Mouse (Mus musculus): ENCODE results near the gene Prcc. TPM values are rescaled to one million over a fixed set of nuclear protein-coding genes. Genes with fewer than 3 reads are reported as not detected.

The Prcc gene
- 12.1 TPM for polyA plus RNA-seq (2017; shearing (Covaris generic))

DNA sequence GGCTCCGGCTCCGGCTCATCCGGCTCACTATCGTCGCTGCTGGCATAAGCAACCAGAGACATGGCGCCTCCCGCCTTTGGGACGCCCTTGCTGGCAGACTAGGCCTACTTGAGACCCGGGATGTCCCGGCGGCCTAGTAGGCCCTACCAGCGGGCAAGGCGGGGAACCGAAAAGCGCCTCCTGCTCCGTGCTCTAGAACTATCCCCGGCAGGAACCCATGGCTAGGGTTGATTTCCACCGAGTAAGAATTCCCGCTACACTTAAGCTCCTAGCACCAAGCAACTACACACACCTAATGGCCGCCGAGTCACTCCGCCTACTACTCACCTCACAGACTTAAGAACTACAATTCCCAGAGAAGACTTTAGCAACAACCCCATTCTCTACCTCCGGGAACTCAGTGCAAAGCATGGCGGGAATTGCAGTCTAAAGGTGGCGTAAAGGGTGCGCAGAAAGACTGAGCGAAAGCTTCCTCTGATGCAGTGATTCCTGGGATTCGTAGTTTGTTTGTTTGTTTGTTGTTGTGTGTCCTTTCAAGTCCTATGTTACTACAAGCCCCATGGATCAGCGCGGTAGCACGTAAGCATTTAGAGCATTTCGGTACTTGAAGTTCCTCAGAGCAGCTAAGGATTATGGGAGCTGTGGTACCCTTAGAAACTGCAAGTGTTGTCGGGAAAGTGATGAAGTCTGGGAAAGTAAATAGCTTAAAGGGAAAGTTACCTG lies at the start of gene Prcc:
Gene Prcc, minus strand, starts transcription at position 328 of the 723 bp plus-strand sequence.

DNA sequence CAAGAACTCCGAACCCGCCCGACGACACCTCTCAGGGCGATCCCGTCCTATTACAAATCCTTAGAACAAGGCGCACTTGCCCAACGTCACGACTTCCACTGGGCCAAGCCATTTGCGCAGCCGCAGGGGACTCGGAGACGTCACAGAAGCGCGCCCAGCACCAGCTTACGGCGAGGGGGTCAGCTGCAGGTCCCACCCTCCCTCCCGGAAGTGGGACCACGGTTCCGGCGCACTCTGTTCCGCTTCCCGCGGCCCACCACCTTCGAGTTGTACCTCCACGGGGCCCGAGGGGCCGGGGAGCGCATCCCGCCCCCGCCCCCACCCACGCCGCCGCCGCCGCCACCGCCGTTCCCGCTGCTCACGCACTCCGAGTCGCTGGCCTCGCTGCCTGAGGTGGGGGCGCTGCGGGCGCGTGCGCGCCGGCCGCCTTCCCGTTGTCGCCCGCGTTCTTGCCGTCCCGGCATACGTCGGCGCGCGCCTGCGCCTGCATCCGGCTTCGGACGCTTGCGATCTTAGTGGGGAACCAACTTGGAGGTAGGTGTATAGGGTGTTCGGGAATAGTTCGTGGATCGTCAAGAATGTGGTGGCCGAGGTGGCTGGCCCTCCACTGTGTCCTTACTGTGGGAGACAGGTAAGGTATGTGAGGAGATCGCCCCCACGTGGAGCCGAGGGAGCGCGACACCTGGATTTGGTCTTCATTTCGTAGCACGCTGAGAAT lies 44.8 kb upstream of the Prcc start, which contains the start of the genes Isg20l2 and Rrnad1:
Gene Isg20l2, plus strand, starts transcription at position 237 of the 718 bp plus-strand sequence.
Gene Rrnad1, minus strand, starts transcription at position 640 of the 718 bp plus-strand sequence.

DNA sequence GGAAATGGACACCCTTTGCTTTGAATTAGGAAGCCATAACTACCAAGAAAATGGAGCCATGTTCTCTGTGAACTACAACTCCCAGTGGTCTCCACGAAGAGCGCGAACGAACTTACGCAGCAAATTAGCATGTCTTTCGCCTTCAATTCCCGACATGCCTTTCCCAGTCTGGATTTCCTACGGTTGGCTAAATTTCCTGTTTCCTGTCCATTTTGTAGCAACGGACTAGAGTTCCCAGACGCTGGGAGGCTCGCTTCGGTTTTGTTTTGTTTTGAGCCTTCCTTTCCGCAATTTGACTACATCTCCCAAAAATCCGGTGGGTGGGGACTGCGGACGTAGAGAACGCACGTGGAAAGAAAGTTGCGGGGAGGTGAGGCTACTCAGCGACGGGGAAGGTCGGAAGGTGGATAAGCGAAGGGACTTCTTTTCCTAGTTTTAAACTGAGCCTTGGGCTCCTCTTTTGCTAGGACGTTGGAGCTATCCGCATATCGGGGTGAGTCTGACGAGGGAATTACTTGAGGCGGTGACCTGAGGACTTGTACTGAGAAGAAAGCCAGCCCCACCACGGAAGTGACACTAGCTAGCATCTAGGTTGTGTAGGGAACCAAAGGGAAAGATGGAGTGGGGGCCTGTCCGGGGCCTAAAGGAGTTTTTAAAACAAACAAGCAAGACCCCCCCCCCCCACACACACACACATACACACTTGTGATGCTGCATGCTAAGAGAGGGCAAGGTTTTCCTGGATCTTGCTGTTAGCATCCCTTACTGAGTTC lies 34.1 kb upstream of the Prcc start, which contains the start of gene Mrpl24:
Gene Mrpl24, plus strand, starts transcription at position 171 of the 773 bp plus-strand sequence.

DNA sequence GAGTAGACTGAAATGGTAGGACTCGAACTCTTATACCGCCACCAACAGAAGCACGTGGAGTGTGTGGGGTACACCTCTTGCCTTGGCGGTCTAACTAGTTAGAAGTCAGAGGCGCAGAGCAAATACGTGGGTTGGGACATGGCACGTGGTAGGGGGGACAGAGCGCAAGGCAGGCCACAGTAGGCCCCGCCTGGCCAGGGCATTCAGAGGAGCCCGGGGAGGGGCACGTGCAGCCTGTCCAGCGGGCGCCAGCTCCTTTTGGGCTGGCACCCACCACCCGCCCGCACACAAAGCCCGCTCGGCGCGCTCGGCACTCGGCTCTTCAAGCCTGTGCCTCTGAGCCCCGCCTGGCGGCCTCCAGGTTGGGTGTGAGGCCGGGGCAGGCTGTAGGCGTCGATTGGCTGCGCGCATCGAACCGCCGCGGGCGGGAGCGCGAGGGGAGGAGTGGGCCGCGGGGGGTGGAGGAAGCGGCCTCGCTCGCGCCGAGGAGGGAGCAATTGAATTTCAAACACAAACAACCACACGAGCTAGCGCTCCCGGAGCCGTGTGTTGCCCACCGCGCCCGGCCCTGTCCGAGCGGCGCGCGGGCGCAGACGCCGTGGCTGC lies 20.6 kb upstream of the Prcc start, which contains the start of gene Hdgf:
Gene Hdgf, plus strand, starts transcription at position 442 of the 606 bp plus-strand sequence.

DNA sequence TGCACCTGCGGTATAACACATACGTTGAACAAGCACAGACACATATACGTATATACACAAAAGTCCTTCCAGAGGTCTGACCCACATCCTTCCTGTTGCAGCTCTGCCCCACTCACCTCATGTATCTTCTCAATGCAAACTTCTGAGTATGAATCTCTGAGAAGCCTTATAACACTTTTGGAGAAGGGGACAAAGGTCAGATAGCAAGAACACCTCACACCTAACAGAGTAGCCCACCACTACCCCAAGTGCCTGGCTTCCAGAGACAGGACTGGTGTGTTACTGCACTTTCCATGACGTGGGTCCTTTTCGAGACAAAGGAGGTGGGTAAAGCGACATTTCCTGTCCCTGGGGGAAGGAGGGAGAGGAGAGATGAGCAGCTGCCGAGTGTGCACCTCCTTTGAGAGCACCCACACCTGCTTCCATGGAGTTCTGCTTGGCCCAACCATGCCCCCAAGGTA lies 38.7 kb downstream of the Prcc start, which contains the start of gene Sh2d2a:
Gene Sh2d2a, plus strand, starts transcription at position 106 of the 461 bp plus-strand sequence.

DNA sequence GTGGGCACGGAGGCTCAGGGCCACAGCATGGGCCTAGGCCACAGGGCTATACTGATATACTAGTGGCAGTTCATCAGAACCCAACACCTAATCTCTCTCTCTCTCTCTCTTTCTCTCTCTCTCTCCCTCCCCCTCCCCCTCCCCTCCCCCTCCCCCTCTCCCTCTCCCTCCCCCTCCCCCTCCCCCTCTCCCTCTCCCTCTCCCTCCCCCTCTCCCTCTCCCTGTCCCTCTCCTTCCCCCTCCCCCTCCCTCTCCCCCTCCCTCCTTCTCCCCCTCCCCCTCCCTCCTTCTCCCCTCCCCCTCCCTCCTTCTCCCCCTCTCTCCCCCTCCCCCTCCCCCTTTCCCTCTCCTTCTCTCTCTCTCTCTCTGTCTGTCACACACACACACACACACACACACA lies 61.2 kb downstream of the Prcc start, which contains the start of gene Pear1:
Gene Pear1, minus strand, starts transcription at position 101 of the 400 bp plus-strand sequence.

Other genes with a start within 250 kb of the Prcc start
- 0.62 TPM for gene Lrrc71, start 137.0 kb downstream of the Prcc start, polyA plus RNA-seq (2017; shearing (Covaris generic))
- gene Ntrk1, start 90.4 kb downstream of the Prcc start, polyA plus RNA-seq (2017; shearing (Covaris generic)), result not detected
- gene Insrr, start 88.7 kb downstream of the Prcc start, polyA plus RNA-seq (2017; shearing (Covaris generic)), result 0.71 TPM
- 122 TPM for gene Pear1, start 61.3 kb downstream of the Prcc start, polyA plus RNA-seq (2017; shearing (Covaris generic))
- gene Sh2d2a, start 38.9 kb downstream of the Prcc start, polyA plus RNA-seq (2017; shearing (Covaris generic)), result 329 TPM
- gene Hdgf, start 20.7 kb upstream of the Prcc start, polyA plus RNA-seq (2017; shearing (Covaris generic)), result 31.6 TPM
- gene Mrpl24, start 33.9 kb upstream of the Prcc start, polyA plus RNA-seq (2017; shearing (Covaris generic)), result 147 TPM
- 8.2 TPM for gene Isg20l2, start 44.7 kb upstream of the Prcc start, polyA plus RNA-seq (2017; shearing (Covaris generic))
- gene Rrnad1, start 45.1 kb upstream of the Prcc start, polyA plus RNA-seq (2017; shearing (Covaris generic)), result 24.7 TPM
- gene Crabp2, start 63.1 kb upstream of the Prcc start, polyA plus RNA-seq (2017; shearing (Covaris generic)), result not detected
- gene Nes, start 85.5 kb upstream of the Prcc start, polyA plus RNA-seq (2017; shearing (Covaris generic)), result not detected
- gene Bcan, start 114.6 kb upstream of the Prcc start, polyA plus RNA-seq (2017; shearing (Covaris generic)), result not detected
- gene Hapln2, start 142.0 kb upstream of the Prcc start, polyA plus RNA-seq (2017; shearing (Covaris generic)), result not detected
- 30.5 TPM for gene Gpatch4, start 157.5 kb upstream of the Prcc start, polyA plus RNA-seq (2017; shearing (Covaris generic))
- gene Naxe, start 172.9 kb upstream of the Prcc start, polyA plus RNA-seq (2017; shearing (Covaris generic)), result 102 TPM
- gene Ttc24, start 192.7 kb upstream of the Prcc start, polyA plus RNA-seq (2017; shearing (Covaris generic)), result not detected
- 0.97 TPM for gene Iqgap3, start 196.4 kb upstream of the Prcc start, polyA plus RNA-seq (2017; shearing (Covaris generic))